Mouse (Mus musculus): Measurements from ENCODE around the gene Nudt9. TPM values are rescaled to one million over a fixed set of nuclear protein-coding genes. Genes with fewer than 3 reads are reported as not detected.

Nudt9 gene
- 63.0 and 63.8 TPM in 2 replicates for polyA plus RNA-seq (2016; fragmentation: Nextera tagmentation; extraction: Ambion mirVana)

DNA sequence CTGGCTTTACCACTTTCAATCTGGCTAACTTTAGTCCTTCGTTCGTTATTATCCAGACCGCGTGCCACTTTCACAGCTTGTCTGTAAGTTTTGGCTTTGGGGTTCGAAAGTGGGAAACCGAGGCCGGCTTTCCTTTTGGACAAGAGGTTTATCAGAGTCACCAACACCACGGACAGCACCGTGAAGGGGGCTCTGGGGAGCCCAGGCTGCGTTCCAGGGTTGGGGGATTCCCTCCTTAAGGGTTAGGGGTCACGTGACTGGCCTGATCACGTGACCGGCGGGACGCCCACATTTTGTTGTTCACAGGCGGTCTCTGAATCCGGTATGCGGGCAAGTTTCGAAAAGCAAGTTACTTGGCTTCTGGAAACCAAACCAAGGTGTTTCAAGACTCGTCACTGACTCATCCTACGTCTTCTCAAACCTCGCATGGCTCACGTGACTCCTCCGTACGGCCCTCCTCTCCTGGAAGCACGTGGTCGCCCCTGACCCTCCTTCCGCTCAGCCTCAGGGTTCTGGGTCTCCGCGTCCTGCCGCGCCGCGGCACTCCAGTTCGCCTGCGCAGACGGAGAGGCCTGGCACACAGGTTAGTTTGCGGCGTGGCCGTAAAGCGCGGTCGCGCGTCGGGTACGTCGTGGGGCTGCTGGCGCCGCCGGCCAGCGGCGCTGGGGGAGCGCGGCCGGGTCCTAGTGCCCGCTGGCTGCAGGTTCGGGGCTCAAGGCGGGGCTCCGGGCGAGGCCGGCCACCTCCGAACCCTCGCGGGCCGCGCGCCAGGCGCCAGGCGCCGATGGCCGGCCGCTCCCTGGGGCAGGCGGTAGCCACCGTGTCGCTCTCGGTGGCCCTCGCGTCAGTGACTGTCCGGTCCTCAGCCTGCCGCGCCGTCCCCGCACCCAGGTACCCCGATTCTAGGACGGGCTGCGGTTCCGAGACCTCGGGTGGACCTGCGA lies at the start of gene Nudt9:
Gene Nudt9, plus strand, starts transcription at position 51 of the 944 bp plus-strand sequence.
- H3K9me3 ChIP-seq (replicated peaks): no peaks in the 10 kb centered on the region
- peak within 1 kb of the TSS; percentile 96 for H3K27ac ChIP-seq
- DNase-seq (ENCODE audit: low spot score): peak; percentile 99
- WGBS: 5% methylated on average over 90 of the region's 90 CpGs
- H3K4me3 ChIP-seq: peak within 1 kb of the TSS; percentile 85
- no peaks in the 10 kb centered on the region for H3K27me3 ChIP-seq (ENCODE audit: low read depth, poor library complexity, severe bottlenecking)
- peaks cover 17% of the 10 kb centered on the region for H3K4me1 ChIP-seq
- H3K36me3 ChIP-seq: peaks cover 15% of the 10 kb centered on the region

DNA sequence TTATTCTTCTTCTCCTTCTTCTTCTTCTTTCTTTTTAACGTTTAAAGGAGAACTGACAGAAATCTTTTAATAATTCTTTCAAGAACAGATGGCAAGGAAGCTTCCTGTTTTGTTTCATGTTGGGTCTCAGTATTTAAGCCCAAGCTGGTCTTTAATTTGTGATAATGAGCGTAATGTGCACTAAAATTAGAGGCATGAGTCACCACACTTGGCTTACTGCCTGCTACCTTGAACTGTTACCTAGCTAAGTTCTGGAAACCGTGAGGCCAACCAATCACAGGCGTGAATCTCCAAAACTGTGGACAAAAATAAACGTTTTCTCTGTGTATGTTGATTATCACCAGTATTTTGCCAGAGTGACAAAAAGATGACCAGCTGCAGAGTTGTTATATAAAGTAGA lies 47.4 kb upstream of the Nudt9 start:
- H3K36me3 ChIP-seq: no peaks in the 10 kb centered on the region
- WGBS: 85% methylated on average over 5 of the region's 5 CpGs
- DNase-seq (ENCODE audit: low spot score): no peak

DNA sequence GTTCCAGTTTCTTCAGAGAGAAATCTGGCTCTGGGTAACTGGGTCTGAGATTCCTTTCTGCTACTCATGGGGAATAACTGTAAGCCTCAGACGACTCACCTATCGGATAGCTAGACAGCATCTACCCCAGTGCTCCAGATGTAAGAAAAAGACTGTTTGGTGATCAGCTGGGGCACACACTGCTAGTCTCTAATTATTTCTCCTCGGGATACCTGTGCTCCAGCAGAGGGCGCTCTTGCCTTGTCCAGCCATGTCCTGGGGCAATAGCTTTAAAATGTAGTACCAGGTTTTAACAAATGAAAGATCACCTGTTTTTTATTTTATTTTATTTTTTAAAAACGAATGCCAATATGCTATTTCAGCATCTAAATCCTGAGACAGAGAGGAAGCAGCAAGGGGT lies 46.4 kb upstream of the Nudt9 start:
- no peaks in the 10 kb centered on the region for H3K9me3 ChIP-seq (replicated peaks)
- H3K27me3 ChIP-seq (ENCODE audit: low read depth, poor library complexity, severe bottlenecking): no peaks in the 10 kb centered on the region
- H3K4me1 ChIP-seq: peaks cover 10% of the 10 kb centered on the region
- WGBS: 8% methylated on average over 5 of the region's 5 CpGs
- H3K27ac ChIP-seq: no peak overlapping the region
- H3K4me3 ChIP-seq: no peak overlapping the region
- peak; percentile 89 for DNase-seq (ENCODE audit: low spot score)
- no peaks in the 10 kb centered on the region for H3K36me3 ChIP-seq

More for the DNA sequence above, 47.4 kb upstream of the Nudt9 start:
- Histone ChIP-seq H3K4me3 (no peak overlapping the region), H3K9me3 (replicated peaks) (no peaks in the 10 kb centered on the region), H3K27ac (no peak overlapping the region), H3K27me3 (ENCODE audit: low read depth, poor library complexity, severe bottlenecking) (no peaks in the 10 kb centered on the region), H3K4me1 (peaks cover 10% of the 10 kb centered on the region)

DNA sequence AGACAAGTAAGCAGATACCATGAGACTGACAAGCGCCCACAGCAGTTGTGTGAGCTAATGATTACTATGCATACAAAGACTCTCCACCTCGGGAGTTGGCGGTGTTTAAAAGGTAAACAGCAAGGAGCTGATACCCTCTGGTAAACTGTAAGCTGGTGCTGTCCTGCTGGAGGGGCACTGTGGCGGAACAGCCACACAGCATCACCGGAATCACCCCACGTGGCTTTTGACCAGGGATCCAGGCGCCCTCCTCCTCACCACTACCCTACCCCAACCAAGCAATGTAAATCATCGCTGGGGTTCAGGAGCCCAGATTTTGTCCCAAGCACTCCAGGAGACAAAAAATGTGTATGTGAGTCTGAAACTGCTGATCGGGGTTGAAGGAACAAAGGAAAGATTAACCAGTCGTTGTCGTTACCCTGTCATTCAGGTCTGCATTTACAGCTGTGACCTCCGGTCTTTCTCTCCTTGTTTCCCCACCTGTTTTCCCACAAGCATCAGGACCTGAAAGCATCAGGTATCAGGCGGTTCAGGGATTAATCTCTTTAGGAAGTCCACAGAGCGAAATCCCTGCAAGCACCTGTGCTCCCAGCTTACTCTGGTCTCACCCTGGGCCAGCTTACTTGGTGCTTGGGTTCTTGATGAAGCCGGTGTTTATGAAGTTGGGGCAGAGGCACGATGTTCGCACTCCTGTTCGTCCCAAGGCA lies 43.4 kb upstream of the Nudt9 start:
- Histone ChIP-seq H3K9me3 (replicated peaks) (no peaks in the 10 kb centered on the region), H3K27ac (peak overlapping the region; percentile 53; the same call in 1 of the 2 replicates), H3K36me3 (peaks cover 6% of the 10 kb centered on the region; the same call in 1 of the 2 replicates), H3K4me3 (no peak overlapping the region), H3K4me1 (peaks cover 10% of the 10 kb centered on the region), H3K27me3 (ENCODE audit: low read depth, poor library complexity, severe bottlenecking) (no peaks in the 10 kb centered on the region)
- 21% methylated on average over 18 of the region's 18 CpGs for WGBS
- no peak for DNase-seq (ENCODE audit: low spot score)

DNA sequence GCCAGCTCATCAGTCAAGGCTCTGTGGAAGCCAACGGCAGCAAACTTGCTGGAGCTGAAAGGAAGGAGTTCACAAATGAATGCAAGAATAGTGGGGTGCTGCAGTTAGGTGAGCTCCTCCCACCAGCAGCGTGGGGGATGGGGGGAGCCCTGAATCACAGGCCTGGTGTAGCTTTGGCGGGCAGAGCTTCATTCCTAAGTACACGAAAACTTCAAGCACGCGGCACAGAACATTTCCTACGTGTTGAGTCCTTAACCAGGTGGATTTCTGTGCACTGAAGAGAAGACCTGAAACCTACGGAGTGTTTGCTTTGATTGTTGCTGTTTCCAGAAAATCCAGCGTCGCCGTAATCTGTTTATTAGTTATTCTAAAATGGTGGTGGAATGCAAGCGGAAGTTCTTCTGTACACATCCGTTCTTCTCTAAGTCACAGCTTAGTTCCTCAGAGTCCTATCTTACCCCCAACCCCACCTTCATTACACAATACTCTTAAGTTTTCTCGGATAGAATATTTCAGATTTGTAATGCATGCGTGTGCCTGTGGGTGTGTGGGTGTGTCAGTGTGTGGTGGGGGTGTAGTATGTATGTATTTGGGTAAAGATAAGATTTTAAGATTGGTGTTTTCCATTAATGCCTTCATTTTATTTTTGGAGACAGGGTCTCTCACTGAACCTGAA lies 42.7 kb upstream of the Nudt9 start:
- H3K4me1 ChIP-seq: peaks cover 10% of the 10 kb centered on the region
- H3K4me3 ChIP-seq: no peak overlapping the region
- H3K27ac ChIP-seq: peak overlapping the region; percentile 53; the same call in 1 of the 2 replicates
- H3K36me3 ChIP-seq: peaks cover 6% of the 10 kb centered on the region; the same call in 1 of the 2 replicates
- DNase-seq (ENCODE audit: low spot score): no peak
- H3K9me3 ChIP-seq (replicated peaks): no peaks in the 10 kb centered on the region
- WGBS: 52% methylated on average over 15 of the region's 15 CpGs
- no peaks in the 10 kb centered on the region for H3K27me3 ChIP-seq (ENCODE audit: low read depth, poor library complexity, severe bottlenecking)

DNA sequence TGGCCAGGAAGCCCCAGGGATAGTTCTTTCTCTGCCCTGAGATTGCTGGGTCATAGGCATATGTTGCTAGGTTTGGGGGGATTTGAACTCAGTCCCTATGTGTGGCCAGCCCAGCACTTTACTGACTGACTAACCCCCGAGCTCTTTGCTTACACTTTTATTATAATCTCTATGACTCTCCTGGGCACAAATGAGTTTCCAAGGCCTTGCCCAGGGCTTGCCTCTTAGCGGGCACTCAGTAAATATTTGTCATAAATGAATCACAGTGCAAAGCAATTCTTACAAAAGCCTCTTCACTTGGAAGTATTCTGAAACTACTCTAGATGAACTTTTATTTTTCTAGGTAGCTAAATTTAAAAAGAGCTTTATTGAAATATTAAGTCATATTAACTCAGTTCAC lies 42.2 kb upstream of the Nudt9 start:
- no peaks in the 10 kb centered on the region for H3K9me3 ChIP-seq (replicated peaks)
- no peaks in the 10 kb centered on the region for H3K27me3 ChIP-seq (ENCODE audit: low read depth, poor library complexity, severe bottlenecking)
- 86% methylated on average over 2 of the region's 2 CpGs for WGBS
- no peak for DNase-seq (ENCODE audit: low spot score)
- H3K4me3 ChIP-seq: no peak overlapping the region
- peaks cover 6% of the 10 kb centered on the region; the same call in 1 of the 2 replicates for H3K36me3 ChIP-seq
- peaks cover 10% of the 10 kb centered on the region for H3K4me1 ChIP-seq
- H3K27ac ChIP-seq: no peak overlapping the region

DNA sequence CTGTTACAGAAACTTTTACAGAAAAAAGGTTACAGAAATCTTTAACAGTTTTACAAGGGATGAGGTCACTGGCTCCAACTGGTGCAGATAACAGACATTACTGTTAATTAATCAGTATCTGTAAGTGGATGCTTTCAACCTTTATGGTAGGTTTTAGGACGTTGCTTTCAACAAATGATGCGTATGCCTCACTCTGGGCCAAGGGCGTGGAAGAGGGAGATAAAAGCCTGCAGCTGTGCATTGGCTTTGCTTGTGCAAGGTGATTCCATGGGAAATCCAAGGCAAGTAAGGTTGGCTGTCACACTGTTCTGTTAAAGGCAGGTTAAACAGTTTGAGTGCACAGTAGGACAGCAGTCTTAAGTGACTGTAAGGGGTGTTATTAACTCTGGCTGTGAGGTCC lies 39.3 kb upstream of the Nudt9 start:
- H3K9me3 ChIP-seq (replicated peaks): no peaks in the 10 kb centered on the region
- no peak overlapping the region for H3K4me3 ChIP-seq
- no peak for DNase-seq (ENCODE audit: low spot score)
- WGBS: 79% methylated on average over 3 of the region's 3 CpGs
- peaks cover 10% of the 10 kb centered on the region for H3K4me1 ChIP-seq
- no peak overlapping the region for H3K27ac ChIP-seq
- peaks cover 6% of the 10 kb centered on the region for H3K36me3 ChIP-seq
- no peaks in the 10 kb centered on the region for H3K27me3 ChIP-seq (ENCODE audit: low read depth, poor library complexity, severe bottlenecking)

DNA sequence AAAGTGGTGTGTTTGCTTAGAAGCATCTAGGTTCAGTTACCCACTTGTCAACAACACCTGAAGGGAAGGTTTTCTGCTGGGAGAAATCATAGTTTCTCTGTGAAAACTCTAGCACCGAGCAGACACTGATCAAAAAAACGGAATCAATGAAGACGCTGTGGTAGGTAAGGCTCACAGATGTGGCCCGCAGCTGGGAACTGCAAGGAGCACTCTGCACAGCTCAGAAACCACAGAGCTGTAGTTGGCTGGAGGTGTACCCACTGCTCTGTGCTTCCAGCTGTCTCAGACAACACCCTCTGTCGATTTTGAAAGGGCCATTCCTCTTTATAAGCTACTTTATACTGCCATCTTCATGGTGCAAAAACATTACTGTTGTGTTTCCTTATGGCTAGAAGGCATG lies 38.3 kb upstream of the Nudt9 start:
- Histone ChIP-seq H3K27ac (no peak overlapping the region), H3K4me1 (peaks cover 5% of the 10 kb centered on the region), H3K4me3 (no peak overlapping the region), H3K9me3 (replicated peaks) (no peaks in the 10 kb centered on the region), H3K27me3 (ENCODE audit: low read depth, poor library complexity, severe bottlenecking) (no peaks in the 10 kb centered on the region), H3K36me3 (peaks cover 6% of the 10 kb centered on the region)
- 82% methylated on average over 5 of the region's 5 CpGs for WGBS
- no peak for DNase-seq (ENCODE audit: low spot score)

DNA sequence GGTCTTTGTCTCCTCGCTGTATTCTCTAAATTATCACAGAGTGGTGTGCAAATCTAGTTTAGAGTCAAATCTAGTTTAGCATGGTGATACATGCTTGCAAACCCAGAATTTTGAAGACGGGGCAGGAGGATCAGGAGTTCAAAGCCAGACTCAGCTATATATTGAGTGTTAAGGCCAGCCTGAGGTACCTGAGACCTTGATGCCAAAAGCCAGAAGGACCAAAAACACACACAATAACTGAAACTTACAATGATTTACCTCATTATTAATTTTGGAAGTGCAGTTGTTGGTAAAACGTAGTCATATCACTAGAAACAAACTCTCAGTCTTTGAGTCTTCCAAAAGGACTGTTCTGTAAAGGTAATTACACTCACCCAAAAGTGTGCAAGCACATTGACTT lies 36.7 kb upstream of the Nudt9 start:
- Histone ChIP-seq H3K9me3 (replicated peaks) (no peaks in the 10 kb centered on the region), H3K27ac (no peak overlapping the region), H3K36me3 (peaks cover 6% of the 10 kb centered on the region), H3K4me3 (no peak overlapping the region), H3K27me3 (ENCODE audit: low read depth, poor library complexity, severe bottlenecking) (no peaks in the 10 kb centered on the region), H3K4me1 (no peaks in the 10 kb centered on the region)
- DNase-seq (ENCODE audit: low spot score): no peak
- WGBS: 95% methylated on average over 3 of the region's 3 CpGs

DNA sequence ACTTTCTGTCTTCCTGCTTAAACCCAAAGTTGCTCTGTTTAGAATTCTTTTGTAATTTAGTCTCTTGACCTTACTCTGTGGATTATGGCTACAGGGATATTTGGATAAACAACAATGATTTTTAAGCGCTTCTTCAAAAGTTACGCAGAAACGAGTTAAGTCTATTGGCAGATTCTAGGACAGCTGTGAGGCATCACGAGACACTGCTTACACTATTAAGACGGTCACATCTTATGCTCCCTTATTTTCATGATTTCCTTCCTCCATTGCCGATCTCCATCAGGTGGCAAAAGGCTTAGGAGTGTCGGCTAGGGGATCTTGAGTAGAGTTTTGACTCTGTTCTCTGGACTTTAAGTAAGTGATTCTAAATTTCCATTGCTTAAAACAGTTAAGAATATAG lies 35.8 kb upstream of the Nudt9 start:
- H3K27ac ChIP-seq: no peak overlapping the region
- no peaks in the 10 kb centered on the region for H3K9me3 ChIP-seq (replicated peaks)
- H3K27me3 ChIP-seq (ENCODE audit: low read depth, poor library complexity, severe bottlenecking): no peaks in the 10 kb centered on the region
- H3K4me1 ChIP-seq: no peaks in the 10 kb centered on the region
- peaks cover 6% of the 10 kb centered on the region for H3K36me3 ChIP-seq
- DNase-seq (ENCODE audit: low spot score): no peak
- H3K4me3 ChIP-seq: no peak overlapping the region
- 97% methylated on average over 7 of the region's 7 CpGs for WGBS

DNA sequence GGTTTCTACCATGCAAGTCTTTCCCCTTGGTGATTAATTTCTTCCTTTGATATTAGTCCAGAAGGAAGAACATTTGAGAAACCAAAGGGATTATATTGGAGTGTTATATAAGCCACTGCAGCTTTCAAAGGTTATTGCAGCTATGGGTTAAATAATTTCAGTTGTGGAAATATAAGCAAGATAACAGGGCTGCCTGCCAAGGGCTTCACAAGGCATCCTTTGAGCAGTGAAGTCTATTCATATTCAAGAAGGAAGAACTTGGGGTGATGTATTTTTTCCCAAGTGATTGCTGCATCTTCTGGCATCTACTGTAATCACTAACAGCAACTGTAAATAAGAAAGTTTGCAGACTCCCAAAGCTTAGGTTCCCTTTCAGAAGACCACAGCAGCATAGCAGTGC lies 34.7 kb upstream of the Nudt9 start:
- DNase-seq (ENCODE audit: low spot score): no peak
- Histone ChIP-seq H3K4me1 (no peaks in the 10 kb centered on the region), H3K27me3 (ENCODE audit: low read depth, poor library complexity, severe bottlenecking) (no peaks in the 10 kb centered on the region), H3K36me3 (peaks cover 3% of the 10 kb centered on the region), H3K4me3 (no peak overlapping the region), H3K27ac (no peak overlapping the region), H3K9me3 (replicated peaks) (no peaks in the 10 kb centered on the region)

DNA sequence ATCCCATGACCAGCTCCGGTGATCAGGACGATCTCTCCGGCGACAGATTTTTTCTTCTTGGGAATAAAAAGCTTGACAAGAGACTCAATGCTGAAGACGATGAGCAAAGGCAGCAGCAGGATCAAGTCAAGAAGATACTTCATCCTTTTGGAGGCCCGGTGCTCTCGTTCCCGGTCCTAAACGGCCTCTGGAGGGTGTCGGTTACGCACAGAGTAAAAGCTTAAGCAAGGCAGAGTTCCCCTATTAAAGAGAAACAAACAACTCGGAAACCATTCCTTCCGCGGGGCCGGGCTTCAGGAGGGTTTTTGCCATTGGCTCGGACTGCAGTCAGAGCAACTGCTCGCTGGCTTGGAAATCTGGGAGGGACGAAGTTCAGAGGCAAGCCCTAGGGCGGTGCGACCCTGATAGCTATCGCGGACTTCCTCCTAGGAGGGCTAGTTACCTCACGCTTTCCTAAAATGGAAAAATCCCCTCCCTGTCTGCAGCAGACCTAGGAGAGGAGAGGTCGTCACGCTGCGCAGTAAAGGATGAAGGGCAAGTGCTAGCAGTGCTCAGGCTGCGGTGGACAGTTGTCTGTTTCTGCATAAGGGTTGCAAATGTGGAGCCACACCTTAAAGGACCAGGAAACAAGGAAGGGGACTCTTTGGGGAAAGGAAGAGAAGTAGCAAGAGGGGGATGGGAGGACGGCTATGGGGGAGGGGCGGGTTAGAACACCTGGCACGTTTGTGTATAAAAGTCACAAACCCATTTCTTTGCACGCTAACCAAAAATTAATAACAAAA lies 24.3 kb upstream of the Nudt9 start, which contains the start of gene Hsd17b11:
Gene Hsd17b11, minus strand, starts transcription at position 323 of the 782 bp plus-strand sequence.
- Histone ChIP-seq H3K27me3 (ENCODE audit: low read depth, poor library complexity, severe bottlenecking) (peaks cover 14% of the 10 kb centered on the region), H3K36me3 (peaks cover 14% of the 10 kb centered on the region), H3K4me1 (peaks cover 27% of the 10 kb centered on the region), H3K9me3 (replicated peaks) (no peaks in the 10 kb centered on the region), H3K4me3 (peak within 1 kb of the TSS; percentile 62), H3K27ac (peak within 1 kb of the TSS; percentile 89)
- peak; percentile 81 for DNase-seq (ENCODE audit: low spot score)
- WGBS: 1% methylated on average over 31 of the region's 31 CpGs
